Comparison of ENCODE assay signal across 15 mouse cellular contexts in genomic region chr7:130016015-130016874, GRCm38 (mm10).
DNase-seq lines count a peak whose midpoint lies in the region; ATAC-seq and TF ChIP-seq lines count a peak whose summit lies in the region.
"Had no signal": no experiment of that assay in that cellular context is flagged by ENCODE, and none has a peak within 500 bp of the region (broad histone marks: within the 10 kb centered on the region; RNA-seq: fewer than 3 reads in every experiment).

No protein-coding gene starts in this region.

- ATAC-seq in heart, embryonic 12.5 days (ENCODE audit: insufficient number of reproducible peaks, low FRiP score): peak; percentile 51; the same call in 1 of the 2 replicates
- 0 out of 2 replicates have a peak, but pooled peaks have one; percentile 57 for ATAC-seq in limb, embryonic 15.5 days (ENCODE audit: insufficient number of reproducible peaks, low FRiP score, low TSS enrichment, low read depth)
- ATAC-seq: forebrain, embryonic 15.5 days had no signal

- no peaks in the 10 kb centered on the region for H3K36me3 ChIP-seq in heart, embryonic 12.5 days
- no peaks in the 10 kb centered on the region for H3K36me3 ChIP-seq in limb, embryonic 15.5 days
- H3K36me3 ChIP-seq: forebrain, embryonic 15.5 days; hindbrain, embryonic 13.5 days; neural tube, embryonic 13.5 days had no signal

- 51% methylated on average over 17 of the region's 17 CpGs for WGBS in heart, embryonic 12.5 days
- 53% methylated on average over 17 of the region's 17 CpGs for WGBS in limb, embryonic 15.5 days

- no peak for TF ChIP-seq CTCF in layer of hippocampus, adult 2 months (conservative IDR thresholded peaks at IDR 0.05)

- H3K27me3 ChIP-seq in heart, embryonic 12.5 days (replicated peaks): no peaks in the 10 kb centered on the region
- no peaks in the 10 kb centered on the region for H3K27me3 ChIP-seq in limb, embryonic 15.5 days
- H3K27me3 ChIP-seq: forebrain, embryonic 15.5 days; hindbrain, embryonic 13.5 days; megakaryocyte, embryonic 14.5 days had no signal

- no peaks in the 10 kb centered on the region for H3K9me3 ChIP-seq in heart, embryonic 12.5 days (replicated peaks)
- no peaks in the 10 kb centered on the region for H3K9me3 ChIP-seq in limb, embryonic 15.5 days
- H3K9me3 ChIP-seq: forebrain, embryonic 15.5 days; hindbrain, embryonic 13.5 days; neural tube, embryonic 13.5 days had no signal

- H3K27ac ChIP-seq in heart, embryonic 12.5 days (ENCODE audit: poor library complexity, severe bottlenecking): peak overlapping the region; percentile 75
- peak overlapping the region; percentile 82 for H3K27ac ChIP-seq in limb, embryonic 15.5 days
- no peak overlapping the region for H3K27ac ChIP-seq in layer of hippocampus, adult 2 months
- H3K27ac ChIP-seq: forebrain, embryonic 15.5 days; hindbrain, embryonic 13.5 days; neural tube, embryonic 13.5 days had no signal

- H3K4me1 ChIP-seq in heart, embryonic 12.5 days (replicated peaks): peaks cover 25% of the 10 kb centered on the region
- H3K4me1 ChIP-seq in limb, embryonic 15.5 days: peaks cover 28% of the 10 kb centered on the region
- H3K4me1 ChIP-seq: forebrain, embryonic 15.5 days; hindbrain, embryonic 13.5 days; megakaryocyte, embryonic 14.5 days; neural tube, embryonic 13.5 days had no signal

- no peak overlapping the region for H3K9ac ChIP-seq in heart, embryonic 12.5 days
- no peak overlapping the region for H3K9ac ChIP-seq in limb, embryonic 15.5 days
- H3K9ac ChIP-seq: forebrain, embryonic 15.5 days; hindbrain, embryonic 13.5 days; neural tube, embryonic 13.5 days had no signal

- no peak overlapping the region for H3K4me3 ChIP-seq in heart, embryonic 12.5 days
- no peak overlapping the region for H3K4me3 ChIP-seq in limb, embryonic 15.5 days
- no peak overlapping the region for H3K4me3 ChIP-seq in layer of hippocampus, adult 2 months
- H3K4me3 ChIP-seq: forebrain, embryonic 15.5 days; hindbrain, embryonic 13.5 days; megakaryocyte, embryonic 14.5 days; neural tube, embryonic 13.5 days had no signal

- peak; percentile 27 to 41 for DNase-seq in lung, adult 18-20 months
- no peak for DNase-seq in lung, postnatal 25 days (ENCODE audit: low spot score)
- no peak for DNase-seq in layer of hippocampus, adult 2 months (ENCODE audit: low spot score in 2 of 2)
- no peak for DNase-seq in c-Kit-positive CD71-positive TER-119-positive erythroid progenitor cells, embryonic 14.5 days (ENCODE audit: low spot score)
- DNase-seq in adrenal gland, postnatal 4 days (ENCODE audit: low spot score in 2 of 2): no peak
- no peak for DNase-seq in neural tube, embryonic 10.5 days (ENCODE audit: extremely low spot score, low spot score)
- DNase-seq: cerebellum, adult 11 months; right cerebral cortex, postnatal 25 days; thymus, postnatal 14 days had no signal

- no peak overlapping the region for H3K4me2 ChIP-seq in heart, embryonic 12.5 days
- no peak overlapping the region for H3K4me2 ChIP-seq in limb, embryonic 15.5 days
- H3K4me2 ChIP-seq: forebrain, embryonic 15.5 days; hindbrain, embryonic 13.5 days; neural tube, embryonic 13.5 days had no signal

Comparison
In these comparisons a context has a peak if more than half of its experiments do, and no peak if none do; other contexts are left out.
1. DNase-seq: peak in lung, adult 18-20 months (2 of 2); none in lung, postnatal 25 days (single experiment), layer of hippocampus, adult 2 months (0 of 2), c-Kit-positive CD71-positive TER-119-positive erythroid progenitor cells, embryonic 14.5 days (single experiment), adrenal gland, postnatal 4 days (0 of 2) and neural tube, embryonic 10.5 days (single experiment).